Mouse (Mus musculus): ENCODE measurements at regions not wholly inside any gene's neighbourhood (a gene's known extent, or its start where the extent isn't known, plus 50 kb on each side); places are given as distances from the start of the nearest gene placed in this dataset.
A peak's percentile ranks its signal among the peaks of the same experiment; 100 is the strongest.

DNA sequence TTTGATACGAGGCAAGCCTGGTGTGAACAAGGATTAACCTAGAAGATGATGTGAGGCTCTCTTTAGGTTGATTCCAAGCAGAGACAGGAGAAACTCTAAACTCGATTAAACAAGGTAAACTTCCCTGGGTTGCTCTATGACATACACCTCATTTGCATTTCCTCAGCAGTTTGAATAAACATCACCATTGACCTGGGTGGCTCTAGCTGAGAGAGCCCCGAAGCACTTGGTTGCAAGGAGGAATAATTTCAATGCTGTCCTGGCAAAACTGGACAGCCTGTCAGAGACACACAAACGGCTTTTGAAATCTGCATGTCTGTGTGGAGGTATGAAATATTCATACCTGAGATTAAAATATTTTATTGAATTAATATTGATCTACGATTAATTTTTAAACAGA is 361.0 kb downstream of the Rwdd3 start:
- Histone ChIP-seq H3K9ac (no peak overlapping the region), H3K9me3 (no peaks in the 10 kb centered on the region), H3K36me3 (no peaks in the 10 kb centered on the region), H3K27ac (no peak overlapping the region), H3K4me3 (no peak overlapping the region), H3K4me2 (no peak overlapping the region), H3K4me1 (replicated peaks) (peaks cover 9% of the 10 kb centered on the region; the same call in 1 of the 2 replicates), H3K27me3 (no peaks in the 10 kb centered on the region)
- 55% methylated on average over 5 of the region's 5 CpGs for WGBS
- no peak for ATAC-seq (ENCODE audit: low FRiP score)

GRCm38 (mm10) chr3:120810048-120810447 is 361.4 kb downstream of the Rwdd3 start:
- Histone ChIP-seq H3K9ac (no peak overlapping the region), H3K4me2 (no peak overlapping the region), H3K4me3 (no peak overlapping the region), H3K36me3 (no peaks in the 10 kb centered on the region), H3K27me3 (no peaks in the 10 kb centered on the region), H3K4me1 (replicated peaks) (peaks cover 9% of the 10 kb centered on the region; the same call in 1 of the 2 replicates), H3K27ac (no peak overlapping the region), H3K9me3 (no peaks in the 10 kb centered on the region)
- WGBS = 57% methylated on average over 6 of the region's 6 CpGs
- ATAC-seq (ENCODE audit: low FRiP score) = peak; percentile 54; the same call in 1 of the 2 replicates

GRCm38 (mm10) chr3:120786659-120787058 is 384.8 kb downstream of the Rwdd3 start:
- H3K27me3 ChIP-seq = no peaks in the 10 kb centered on the region
- no peaks in the 10 kb centered on the region for H3K9me3 ChIP-seq
- no peak overlapping the region for H3K4me3 ChIP-seq
- ATAC-seq (ENCODE audit: low FRiP score) = no peak
- no peaks in the 10 kb centered on the region for H3K36me3 ChIP-seq
- no peak overlapping the region for H3K9ac ChIP-seq
- H3K4me2 ChIP-seq = no peak overlapping the region
- H3K4me1 ChIP-seq (replicated peaks) = no peaks in the 10 kb centered on the region
- no peak overlapping the region for H3K27ac ChIP-seq
- WGBS = 84% methylated on average over 9 of the region's 9 CpGs

- no peaks in the 10 kb centered on the region for H3K27me3 ChIP-seq
- no peak overlapping the region for H3K9ac ChIP-seq
- 69% methylated on average over 6 of the region's 6 CpGs for WGBS
- H3K4me1 ChIP-seq (replicated peaks) = no peaks in the 10 kb centered on the region
- H3K27ac ChIP-seq = no peak overlapping the region
- ATAC-seq (ENCODE audit: low FRiP score) = no peak
- no peak overlapping the region for H3K4me3 ChIP-seq
- H3K36me3 ChIP-seq = no peaks in the 10 kb centered on the region
- no peaks in the 10 kb centered on the region for H3K9me3 ChIP-seq
- H3K4me2 ChIP-seq = no peak overlapping the region
These were observed 390.0 kb downstream of the Rwdd3 start for GRCm38 (mm10) chr3:120781486-120781885.

GRCm38 (mm10) chr3:120779091-120779490 is 392.4 kb downstream of the Rwdd3 start:
- H3K36me3 ChIP-seq = no peaks in the 10 kb centered on the region
- H3K27me3 ChIP-seq = no peaks in the 10 kb centered on the region
- no peak overlapping the region for H3K4me3 ChIP-seq
- no peak overlapping the region for H3K27ac ChIP-seq
- H3K9ac ChIP-seq = no peak overlapping the region
- H3K4me2 ChIP-seq = no peak overlapping the region
- no peak for ATAC-seq (ENCODE audit: low FRiP score)
- H3K9me3 ChIP-seq = no peaks in the 10 kb centered on the region
- no peaks in the 10 kb centered on the region for H3K4me1 ChIP-seq (replicated peaks)

GRCm38 (mm10) chr3:120774951-120775350 is 396.5 kb downstream of the Rwdd3 start:
- Histone ChIP-seq H3K27ac (no peak overlapping the region), H3K9ac (no peak overlapping the region), H3K4me3 (no peak overlapping the region), H3K4me2 (no peak overlapping the region), H3K27me3 (no peaks in the 10 kb centered on the region), H3K36me3 (no peaks in the 10 kb centered on the region), H3K9me3 (no peaks in the 10 kb centered on the region), H3K4me1 (replicated peaks) (no peaks in the 10 kb centered on the region)
- WGBS = 83% methylated on average over 6 of the region's 6 CpGs
- no peak for ATAC-seq (ENCODE audit: low FRiP score)

GRCm38 (mm10) chr3:120761681-120762080 is 409.8 kb downstream of the Rwdd3 start:
- no peak for ATAC-seq (ENCODE audit: low FRiP score)
- 81% methylated on average over 4 of the region's 4 CpGs for WGBS

GRCm38 (mm10) chr3:120761223-120761622 is 410.3 kb downstream of the Rwdd3 start:
- Histone ChIP-seq H3K4me1 (replicated peaks) (no peaks in the 10 kb centered on the region), H3K9ac (no peak overlapping the region), H3K27me3 (no peaks in the 10 kb centered on the region), H3K4me2 (no peak overlapping the region), H3K4me3 (no peak overlapping the region), H3K9me3 (no peaks in the 10 kb centered on the region), H3K27ac (no peak overlapping the region), H3K36me3 (no peaks in the 10 kb centered on the region)
- 82% methylated on average over 3 of the region's 3 CpGs for WGBS
- ATAC-seq (ENCODE audit: low FRiP score) = no peak

More at GRCm38 (mm10) chr3:120761681-120762080, 409.8 kb downstream of the Rwdd3 start:
- no peaks in the 10 kb centered on the region for H3K27me3 ChIP-seq
- no peak overlapping the region for H3K4me3 ChIP-seq
- H3K36me3 ChIP-seq = no peaks in the 10 kb centered on the region
- H3K27ac ChIP-seq = no peak overlapping the region
- no peaks in the 10 kb centered on the region for H3K9me3 ChIP-seq
- no peak overlapping the region for H3K4me2 ChIP-seq
- no peak overlapping the region for H3K9ac ChIP-seq
- no peaks in the 10 kb centered on the region for H3K4me1 ChIP-seq (replicated peaks)

- Histone ChIP-seq H3K27ac (no peak overlapping the region), H3K27me3 (no peaks in the 10 kb centered on the region), H3K4me1 (replicated peaks) (no peaks in the 10 kb centered on the region), H3K9me3 (no peaks in the 10 kb centered on the region), H3K4me2 (no peak overlapping the region), H3K9ac (no peak overlapping the region), H3K36me3 (no peaks in the 10 kb centered on the region), H3K4me3 (no peak overlapping the region)
- WGBS = 50% methylated on average over 4 of the region's 4 CpGs
- peak; percentile 24; the same call in 1 of the 2 replicates for ATAC-seq (ENCODE audit: low FRiP score)
These were observed 423.0 kb downstream of the Rwdd3 start for GRCm38 (mm10) chr3:120748513-120748912.

- Histone ChIP-seq H3K36me3 (no peaks in the 10 kb centered on the region), H3K4me1 (replicated peaks) (no peaks in the 10 kb centered on the region), H3K4me3 (no peak overlapping the region), H3K9me3 (no peaks in the 10 kb centered on the region), H3K9ac (no peak overlapping the region), H3K27ac (no peak overlapping the region), H3K4me2 (no peak overlapping the region), H3K27me3 (no peaks in the 10 kb centered on the region)
- ATAC-seq (ENCODE audit: low FRiP score) = no peak
- WGBS = 87% methylated on average over 4 of the region's 4 CpGs
These were observed 423.8 kb downstream of the Rwdd3 start for GRCm38 (mm10) chr3:120747678-120748077.

- no peaks in the 10 kb centered on the region for H3K27me3 ChIP-seq
- H3K9ac ChIP-seq = no peak overlapping the region
- no peaks in the 10 kb centered on the region for H3K9me3 ChIP-seq
- no peak overlapping the region for H3K4me2 ChIP-seq
- H3K36me3 ChIP-seq = no peaks in the 10 kb centered on the region
- H3K4me1 ChIP-seq (replicated peaks) = peaks cover 17% of the 10 kb centered on the region
- H3K4me3 ChIP-seq = no peak overlapping the region
- H3K27ac ChIP-seq = no peak overlapping the region
- WGBS = 91% methylated on average over 6 of the region's 6 CpGs
- no peak for ATAC-seq (ENCODE audit: low FRiP score)
These were observed 438.2 kb downstream of the Rwdd3 start for GRCm38 (mm10) chr3:120733332-120733731.

DNA sequence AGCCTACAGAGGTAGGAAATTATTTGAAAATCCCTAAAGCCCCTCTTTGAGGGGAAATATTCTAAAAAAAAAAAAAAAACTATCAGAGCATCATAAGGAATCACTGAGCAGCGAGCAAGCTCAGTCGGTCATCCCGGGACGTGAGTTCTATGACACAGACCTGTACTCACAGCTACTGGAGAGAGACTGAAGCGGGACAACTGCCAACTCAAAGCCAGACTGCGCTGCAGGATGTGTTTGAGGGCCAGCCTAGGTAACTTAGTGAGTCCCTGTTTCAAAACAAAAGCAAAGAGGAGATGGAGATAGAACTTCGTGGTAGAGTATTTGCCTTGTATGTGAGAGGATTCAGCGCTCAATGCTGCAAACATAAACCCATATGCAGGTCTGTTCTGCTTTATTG is 439.1 kb downstream of the Rwdd3 start:
- no peak overlapping the region for H3K9ac ChIP-seq
- H3K36me3 ChIP-seq = no peaks in the 10 kb centered on the region
- H3K27me3 ChIP-seq = no peaks in the 10 kb centered on the region
- ATAC-seq (ENCODE audit: low FRiP score) = no peak
- H3K9me3 ChIP-seq = no peaks in the 10 kb centered on the region
- no peak overlapping the region for H3K27ac ChIP-seq
- H3K4me3 ChIP-seq = no peak overlapping the region
- WGBS = 96% methylated on average over 8 of the region's 8 CpGs
- peaks cover 17% of the 10 kb centered on the region for H3K4me1 ChIP-seq (replicated peaks)
- no peak overlapping the region for H3K4me2 ChIP-seq

GRCm38 (mm10) chr3:120731287-120731686 is 440.2 kb downstream of the Rwdd3 start:
- H3K4me2 ChIP-seq = no peak overlapping the region
- no peaks in the 10 kb centered on the region for H3K9me3 ChIP-seq
- peaks cover 17% of the 10 kb centered on the region for H3K4me1 ChIP-seq (replicated peaks)
- 0 out of 2 replicates have a peak, but pooled peaks have one; percentile 37 for ATAC-seq (ENCODE audit: low FRiP score)
- H3K9ac ChIP-seq = no peak overlapping the region
- no peaks in the 10 kb centered on the region for H3K27me3 ChIP-seq
- WGBS = 65% methylated on average over 9 of the region's 9 CpGs
- H3K27ac ChIP-seq = peak overlapping the region; percentile 20; the same call in 1 of the 2 replicates
- H3K36me3 ChIP-seq = no peaks in the 10 kb centered on the region
- H3K4me3 ChIP-seq = no peak overlapping the region

Measured in hindbrain, embryonic 13.5 days (tissue).